Mouse (Mus musculus): ENCODE data around the gene Elf2. TPM values are rescaled to one million over a fixed set of nuclear protein-coding genes. Genes with fewer than 3 reads are reported as not detected.
A peak's percentile ranks its signal among the peaks of the same experiment; 100 is the strongest.
"Not testable (repeated sequence)": the region's sequence is repeated elsewhere in the genome, so short reads cannot be mapped to it uniquely, and the experiment has no call there.

Gene Elf2
- polyA plus RNA-seq, 1 experiment from 2014 or later = 53.5 TPM

DNA sequence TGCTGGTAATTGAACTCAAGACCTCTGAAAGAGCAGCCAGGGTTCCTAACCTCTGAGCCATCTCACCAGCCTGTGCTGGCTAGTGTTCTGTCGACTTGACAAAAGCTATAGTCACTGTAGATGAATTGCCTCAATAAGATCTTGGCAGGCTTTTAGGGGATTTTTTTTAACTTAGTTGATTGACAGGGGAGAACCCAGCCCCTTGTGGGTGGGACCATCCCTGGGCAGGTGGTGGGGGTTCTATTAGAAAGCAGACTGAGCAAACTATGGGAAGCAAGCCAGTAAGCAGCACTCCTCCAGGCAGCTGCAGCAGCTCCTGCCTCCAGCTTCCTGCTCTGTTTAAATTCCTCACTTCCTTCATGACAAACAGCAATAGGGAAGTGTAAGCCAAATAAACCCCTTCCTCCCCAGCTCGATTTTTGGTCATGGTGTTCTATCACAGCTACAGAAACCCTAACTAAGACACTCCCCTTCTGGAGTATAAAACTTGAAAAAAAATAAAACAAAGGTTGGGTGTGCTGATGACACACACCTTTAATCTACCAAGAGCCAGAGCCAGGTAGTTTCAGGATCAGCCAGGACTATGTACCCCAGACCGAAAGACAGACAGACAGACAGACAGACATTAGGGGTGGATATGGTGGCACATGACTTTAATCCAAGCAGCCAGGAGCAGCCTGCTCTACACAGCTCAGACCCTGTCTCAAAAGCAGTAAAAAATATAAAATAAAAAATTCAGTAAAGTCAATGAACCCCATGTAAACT is 13.6 kb downstream of the Elf2 start:
- no peaks in the 10 kb centered on the region for H3K9me3 ChIP-seq (ENCODE audit: control insufficient read depth, low read length)

DNA sequence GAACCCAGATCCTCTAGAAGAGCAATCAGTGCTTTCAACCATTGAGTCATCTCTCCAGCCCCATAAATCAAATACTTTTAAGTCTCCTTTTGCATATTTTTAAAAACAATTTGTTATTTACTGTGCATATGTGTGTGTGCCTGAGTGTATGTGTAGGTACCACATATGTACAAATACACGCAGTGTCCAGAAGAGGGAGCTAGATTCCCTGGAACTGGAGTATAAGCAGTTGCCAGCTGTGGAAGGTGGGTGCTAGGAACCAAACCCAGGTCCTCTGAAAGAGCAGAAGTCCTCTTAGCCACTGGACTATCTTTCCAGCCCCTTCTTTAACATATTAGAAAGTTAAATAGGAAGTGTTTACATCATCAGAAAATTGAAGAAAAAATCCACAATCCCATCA is 15.0 kb downstream of the Elf2 start:
- no peaks in the 10 kb centered on the region for H3K4me1 ChIP-seq (ENCODE audit: control insufficient read depth, insufficient read depth, low read length)
- H3K27ac ChIP-seq (ENCODE audit: low read length) = no peak overlapping the region
- no peaks in the 10 kb centered on the region for H3K9me3 ChIP-seq (ENCODE audit: control insufficient read depth, low read length)
- H3K4me3 ChIP-seq (ENCODE audit: low read length) = no peak overlapping the region
- 79% methylated on average over 1 of the region's 1 CpGs for WGBS
- no peak overlapping the region for H3K9ac ChIP-seq (ENCODE audit: low read depth, low read length)
- 0 out of 2 replicates have a peak, but pooled peaks cover 3% of the 10 kb centered on the region for H3K36me3 ChIP-seq (ENCODE audit: control insufficient read depth, insufficient read depth, low read length)
- H3K27me3 ChIP-seq (replicated peaks; ENCODE audit: control insufficient read depth, insufficient read depth, low read length) = no peaks in the 10 kb centered on the region
- H3K4me2 ChIP-seq (ENCODE audit: low read depth, low read length) = no peak overlapping the region
- ATAC-seq = no peak

More for the DNA sequence above, 13.6 kb downstream of the Elf2 start:
- no peak overlapping the region for H3K4me3 ChIP-seq (ENCODE audit: low read length)
- H3K27me3 ChIP-seq (replicated peaks; ENCODE audit: control insufficient read depth, insufficient read depth, low read length) = no peaks in the 10 kb centered on the region
- 55% methylated on average over 3 of the region's 3 CpGs for WGBS
- H3K36me3 ChIP-seq (ENCODE audit: control insufficient read depth, insufficient read depth, low read length) = 0 out of 2 replicates have a peak, but pooled peaks cover 3% of the 10 kb centered on the region
- no peaks in the 10 kb centered on the region for H3K4me1 ChIP-seq (ENCODE audit: control insufficient read depth, insufficient read depth, low read length)
- H3K9ac ChIP-seq (ENCODE audit: low read depth, low read length) = no peak overlapping the region
- no peak overlapping the region for H3K4me2 ChIP-seq (ENCODE audit: low read depth, low read length)
- peak; percentile 86 for ATAC-seq
- peak overlapping the region; percentile 26; the same call in 1 of the 2 replicates for H3K27ac ChIP-seq (ENCODE audit: low read length)

DNA sequence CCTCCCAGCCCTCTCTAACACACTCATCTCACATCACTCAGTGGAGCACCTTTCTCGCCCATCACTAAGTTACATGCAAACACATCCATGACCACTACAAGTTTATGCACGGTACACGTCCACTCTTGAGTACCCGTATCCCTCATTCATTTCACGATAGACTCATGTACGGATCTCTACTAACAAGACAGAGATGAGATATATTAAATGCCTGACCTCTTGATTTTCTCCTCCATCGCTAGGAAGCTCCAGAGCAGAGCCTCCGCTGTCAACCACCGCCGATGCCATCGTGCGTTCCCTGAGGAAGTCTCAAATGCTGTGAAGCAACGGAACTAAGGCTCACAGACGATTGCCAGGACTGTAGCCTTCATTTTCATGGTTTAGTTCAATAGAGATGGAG is 17.5 kb downstream of the Elf2 start:
- WGBS = 94% methylated on average over 14 of the region's 14 CpGs
- ATAC-seq = no peak
- H3K27ac ChIP-seq (ENCODE audit: low read length) = no peak overlapping the region
- no peaks in the 10 kb centered on the region for H3K9me3 ChIP-seq (ENCODE audit: control insufficient read depth, low read length)
- no peak overlapping the region for H3K4me3 ChIP-seq (ENCODE audit: low read length)
- 0 out of 2 replicates have a peak, but pooled peaks cover 3% of the 10 kb centered on the region for H3K36me3 ChIP-seq (ENCODE audit: control insufficient read depth, insufficient read depth, low read length)
- no peak overlapping the region for H3K9ac ChIP-seq (ENCODE audit: low read depth, low read length)
- H3K27me3 ChIP-seq (replicated peaks; ENCODE audit: control insufficient read depth, insufficient read depth, low read length) = no peaks in the 10 kb centered on the region
- no peak overlapping the region for H3K4me2 ChIP-seq (ENCODE audit: low read depth, low read length)
- H3K4me1 ChIP-seq (ENCODE audit: control insufficient read depth, insufficient read depth, low read length) = no peaks in the 10 kb centered on the region

DNA sequence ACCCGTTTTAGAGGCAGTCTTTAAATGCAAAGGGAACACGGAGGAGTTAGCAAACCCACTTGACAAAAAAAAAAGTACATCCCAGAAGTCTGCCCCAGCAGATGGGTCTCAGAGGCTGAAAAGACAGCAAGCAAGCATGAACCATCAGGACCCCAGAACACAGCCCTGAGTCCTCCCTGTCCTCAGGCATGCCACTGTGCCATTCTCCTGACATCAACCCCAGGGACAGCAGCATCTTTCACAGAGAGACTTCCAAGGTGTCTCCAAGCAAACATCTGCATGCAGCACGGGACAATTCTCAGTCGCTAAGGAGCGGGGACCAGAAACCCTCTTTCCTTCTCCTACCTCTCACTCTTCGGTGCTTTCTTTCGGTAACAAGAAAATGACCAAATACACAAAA is 18.1 kb downstream of the Elf2 start:
- no peak overlapping the region for H3K9ac ChIP-seq (ENCODE audit: low read depth, low read length)
- H3K4me1 ChIP-seq (ENCODE audit: control insufficient read depth, insufficient read depth, low read length) = no peaks in the 10 kb centered on the region
- 0 out of 2 replicates have a peak, but pooled peaks cover 3% of the 10 kb centered on the region for H3K36me3 ChIP-seq (ENCODE audit: control insufficient read depth, insufficient read depth, low read length)
- H3K4me3 ChIP-seq (ENCODE audit: low read length) = no peak overlapping the region
- no peak overlapping the region for H3K27ac ChIP-seq (ENCODE audit: low read length)
- H3K27me3 ChIP-seq (replicated peaks; ENCODE audit: control insufficient read depth, insufficient read depth, low read length) = no peaks in the 10 kb centered on the region
- H3K4me2 ChIP-seq (ENCODE audit: low read depth, low read length) = no peak overlapping the region
- WGBS = 86% methylated on average over 7 of the region's 7 CpGs
- ATAC-seq = no peak
- H3K9me3 ChIP-seq (ENCODE audit: control insufficient read depth, low read length) = no peaks in the 10 kb centered on the region

DNA sequence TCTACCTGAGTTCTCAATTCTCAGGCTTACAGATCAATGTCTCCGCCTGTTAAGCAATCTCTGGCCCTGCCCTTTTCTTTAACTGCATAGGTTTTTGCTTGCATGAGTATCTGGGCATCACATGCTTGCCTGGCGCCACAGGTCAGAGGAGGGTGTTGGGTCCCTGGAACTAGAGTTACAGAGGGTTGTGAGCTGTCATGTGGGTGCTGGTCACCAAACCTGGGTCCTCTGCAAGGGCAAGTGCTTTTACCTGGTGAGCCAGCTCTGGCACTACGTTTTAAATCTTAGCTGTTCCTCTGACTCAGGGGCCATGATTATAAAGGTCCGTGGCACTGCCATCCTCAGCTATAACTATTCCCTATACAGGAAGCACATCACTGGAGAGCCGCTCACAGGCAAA is 19.3 kb downstream of the Elf2 start:
- H3K9ac ChIP-seq (ENCODE audit: low read depth, low read length) = no peak overlapping the region

DNA sequence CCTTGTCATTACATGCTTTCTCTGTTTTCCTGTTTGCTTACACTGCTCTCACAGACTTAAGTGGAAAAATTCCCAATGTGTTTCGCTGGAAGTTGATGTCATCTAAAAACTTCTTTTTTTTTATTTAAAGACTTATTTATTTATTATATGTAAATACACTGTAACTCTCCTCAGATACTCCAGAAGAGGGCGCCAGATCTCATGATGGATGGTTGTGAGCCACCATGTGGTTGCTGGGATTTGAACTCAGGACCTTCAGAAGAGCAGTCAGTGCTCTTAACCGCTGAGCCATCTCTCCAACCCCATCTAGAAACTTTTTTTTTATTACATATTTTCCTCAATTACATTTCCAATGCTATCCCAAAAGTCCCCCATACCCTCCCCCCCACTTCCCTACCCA is 22.4 kb downstream of the Elf2 start:
- H3K4me1 ChIP-seq (ENCODE audit: control insufficient read depth, insufficient read depth, low read length); H3K9ac ChIP-seq (ENCODE audit: low read depth, low read length); H3K36me3 ChIP-seq (ENCODE audit: control insufficient read depth, insufficient read depth, low read length); H3K4me2 ChIP-seq (ENCODE audit: low read depth, low read length); ATAC-seq; H3K27ac ChIP-seq (ENCODE audit: low read length); H3K27me3 ChIP-seq (replicated peaks; ENCODE audit: control insufficient read depth, insufficient read depth, low read length); H3K4me3 ChIP-seq (ENCODE audit: low read length); H3K9me3 ChIP-seq (ENCODE audit: control insufficient read depth, low read length): not testable (repeated sequence)
- 90% methylated on average over 3 of the region's 3 CpGs for WGBS

More for the DNA sequence above, 19.3 kb downstream of the Elf2 start:
- no peaks in the 10 kb centered on the region for H3K4me1 ChIP-seq (ENCODE audit: control insufficient read depth, insufficient read depth, low read length)
- 83% methylated on average over 5 of the region's 5 CpGs for WGBS
- H3K27me3 ChIP-seq (replicated peaks; ENCODE audit: control insufficient read depth, insufficient read depth, low read length) = no peaks in the 10 kb centered on the region
- H3K4me2 ChIP-seq (ENCODE audit: low read depth, low read length) = no peak overlapping the region
- H3K9me3 ChIP-seq (ENCODE audit: control insufficient read depth, low read length) = no peaks in the 10 kb centered on the region
- no peak overlapping the region for H3K27ac ChIP-seq (ENCODE audit: low read length)
- peak; percentile 48; the same call in 1 of the 2 replicates for ATAC-seq
- no peak overlapping the region for H3K4me3 ChIP-seq (ENCODE audit: low read length)
- 0 out of 2 replicates have a peak, but pooled peaks cover 3% of the 10 kb centered on the region for H3K36me3 ChIP-seq (ENCODE audit: control insufficient read depth, insufficient read depth, low read length)

DNA sequence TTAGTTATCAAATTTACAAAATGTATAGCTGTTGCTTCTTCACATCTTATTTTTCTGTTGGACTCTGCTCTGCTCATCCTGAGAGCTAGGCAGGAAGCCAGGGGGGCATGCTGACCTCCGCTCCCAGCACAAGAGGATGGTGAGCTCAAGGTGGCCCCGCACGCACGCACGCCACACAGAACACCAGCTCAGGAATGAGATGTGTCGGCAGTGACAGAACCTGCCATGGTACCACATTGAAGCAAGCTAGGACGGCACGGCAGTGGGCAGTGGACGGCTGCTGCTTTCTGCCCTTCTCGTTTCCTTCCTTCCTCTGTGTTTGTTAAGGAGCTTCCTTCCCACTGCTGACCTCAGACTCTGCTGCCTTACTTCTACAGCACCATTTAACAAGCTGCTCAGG is 23.6 kb downstream of the Elf2 start:
- H3K4me3 ChIP-seq (ENCODE audit: low read length) = no peak overlapping the region
- no peak overlapping the region for H3K9ac ChIP-seq (ENCODE audit: low read depth, low read length)
- no peak for ATAC-seq
- WGBS = 86% methylated on average over 10 of the region's 10 CpGs
- no peak overlapping the region for H3K27ac ChIP-seq (ENCODE audit: low read length)
- no peak overlapping the region for H3K4me2 ChIP-seq (ENCODE audit: low read depth, low read length)
- H3K36me3 ChIP-seq (ENCODE audit: control insufficient read depth, insufficient read depth, low read length) = no peaks in the 10 kb centered on the region
- H3K9me3 ChIP-seq (ENCODE audit: control insufficient read depth, low read length) = no peaks in the 10 kb centered on the region
- no peaks in the 10 kb centered on the region for H3K27me3 ChIP-seq (replicated peaks; ENCODE audit: control insufficient read depth, insufficient read depth, low read length)
- H3K4me1 ChIP-seq (ENCODE audit: control insufficient read depth, insufficient read depth, low read length) = no peaks in the 10 kb centered on the region

DNA sequence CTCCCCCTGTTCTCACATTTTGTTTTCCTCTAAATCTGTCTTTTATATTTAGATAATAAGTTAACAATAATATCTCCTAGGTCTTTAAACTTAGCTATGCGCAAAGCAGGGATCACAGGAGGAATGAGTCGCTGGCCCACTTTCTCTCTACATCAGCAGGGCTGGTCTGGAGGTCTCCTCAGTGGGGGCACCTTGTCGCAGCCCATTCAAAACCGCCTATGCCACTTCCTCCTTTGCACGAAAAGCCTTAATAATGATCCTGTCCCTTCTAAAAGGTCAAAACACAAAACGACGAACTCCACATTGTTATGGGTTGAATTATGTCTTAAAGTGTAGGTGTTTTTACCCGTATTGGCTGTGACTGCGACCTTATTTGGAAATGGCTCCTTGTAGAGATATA is 28.8 kb downstream of the Elf2 start:
- Histone ChIP-seq H3K9ac (ENCODE audit: low read depth, low read length) (no peak overlapping the region), H3K27me3 (replicated peaks; ENCODE audit: control insufficient read depth, insufficient read depth, low read length) (no peaks in the 10 kb centered on the region), H3K4me2 (ENCODE audit: low read depth, low read length) (no peak overlapping the region), H3K27ac (ENCODE audit: low read length) (no peak overlapping the region), H3K4me1 (ENCODE audit: control insufficient read depth, insufficient read depth, low read length) (no peaks in the 10 kb centered on the region; the same call in 1 of the 2 replicates), H3K9me3 (ENCODE audit: control insufficient read depth, low read length) (no peaks in the 10 kb centered on the region), H3K36me3 (ENCODE audit: control insufficient read depth, insufficient read depth, low read length) (peaks cover 4% of the 10 kb centered on the region; the same call in 1 of the 2 replicates), H3K4me3 (ENCODE audit: low read length) (no peak overlapping the region)
- 46% methylated on average over 9 of the region's 9 CpGs for WGBS
- ATAC-seq = no peak

DNA sequence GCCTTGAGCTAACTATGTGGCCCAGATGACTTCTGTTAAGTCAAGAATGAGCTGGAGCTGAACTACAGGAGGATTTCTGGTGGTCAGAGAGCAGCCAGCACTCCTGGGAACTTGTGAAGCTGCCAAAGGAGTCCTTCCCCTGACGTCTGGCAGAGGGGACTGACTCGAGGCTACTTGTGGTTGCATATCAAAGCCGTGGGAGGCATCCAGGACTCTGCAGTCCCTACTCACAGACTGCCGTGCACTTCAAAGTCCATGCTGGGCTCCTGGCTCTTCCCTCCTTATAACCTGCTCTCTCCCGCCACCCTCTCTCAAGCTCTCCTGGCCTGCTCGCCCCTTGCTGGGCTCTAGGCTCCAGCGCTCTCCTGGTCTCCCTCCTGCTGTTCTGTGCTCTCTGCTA is 30.4 kb downstream of the Elf2 start:
- Histone ChIP-seq H3K36me3 (ENCODE audit: control insufficient read depth, insufficient read depth, low read length) (peaks cover 4% of the 10 kb centered on the region; the same call in 1 of the 2 replicates), H3K9ac (ENCODE audit: low read depth, low read length) (no peak overlapping the region), H3K4me3 (ENCODE audit: low read length) (no peak overlapping the region), H3K27ac (ENCODE audit: low read length) (no peak overlapping the region), H3K9me3 (ENCODE audit: control insufficient read depth, low read length) (no peaks in the 10 kb centered on the region), H3K4me1 (ENCODE audit: control insufficient read depth, insufficient read depth, low read length) (no peaks in the 10 kb centered on the region; the same call in 1 of the 2 replicates), H3K27me3 (replicated peaks; ENCODE audit: control insufficient read depth, insufficient read depth, low read length) (no peaks in the 10 kb centered on the region), H3K4me2 (ENCODE audit: low read depth, low read length) (no peak overlapping the region)
- 58% methylated on average over 7 of the region's 7 CpGs for WGBS
- 0 out of 2 replicates have a peak, but pooled peaks have one; percentile 18 for ATAC-seq

Data from intestine, embryonic 16.5 days (tissue).